Mouse (Mus musculus) midbrain, embryonic 14.5 days (tissue): ENCODE measurements at regions not wholly inside any gene's neighbourhood (a gene's known extent, or its start where the extent isn't known, plus 50 kb on each side); places are given as distances from the start of the nearest gene placed in this dataset.

Source experiments
- ATAC-seq: fragments of 200-750 bp; cut with Nextera tagmentation; 2 replicates; pipeline ENCODE4 v1.8.0; 2017; ENCODE audit warnings: moderate number of reproducible peaks, moderate library complexity; ENCODE audit not compliant: low FRiP score, low TSS enrichment
- DNase-seq: peaks from one replicate; pipeline ENCODE4 v3.0.0-alpha.2; 2015
- H3K27ac ChIP-seq: fragments of 300-500 bp; sonication (generic); replicated peaks from 2 replicates; pipeline ENCODE4 v1.5.1; 2014; ENCODE audit warnings: mild to moderate bottlenecking, low read depth, low read length, moderate library complexity
- H3K27me3 ChIP-seq: fragments of 300-500 bp; sonication (generic); 2 replicates; pipeline ENCODE4 v1.6.1; 2014; ENCODE audit warnings: low read length, control low read depth, mixed read lengths; ENCODE audit not compliant: control insufficient read depth, insufficient read depth
- H3K36me3 ChIP-seq: fragments of 300-500 bp; sonication (generic); 2 replicates; pipeline ENCODE4 v1.6.1; 2014; ENCODE audit warnings: low read length, control low read depth; ENCODE audit not compliant: control insufficient read depth, insufficient read depth
- H3K4me1 ChIP-seq: fragments of 300-500 bp; sonication (generic); 2 replicates; pipeline ENCODE4 v1.6.1; 2014; ENCODE audit warnings: mild to moderate bottlenecking, antibody characterized with exemption, low read length, control low read depth; ENCODE audit not compliant: control insufficient read depth, insufficient read depth
- H3K4me2 ChIP-seq: fragments of 300-500 bp; sonication (generic); 2 replicates; pipeline ENCODE4 v1.6.1; 2014; ENCODE audit warnings: mild to moderate bottlenecking, low read length, moderate library complexity
- H3K4me3 ChIP-seq: fragments of 300-500 bp; sonication (generic); replicated peaks from 2 replicates; pipeline ENCODE4 v1.5.1; 2014; ENCODE audit warnings: low read depth, low read length
- H3K9ac ChIP-seq: fragments of 300-500 bp; sonication (generic); replicated peaks from 2 replicates; pipeline ENCODE4 v1.6.1; 2014; ENCODE audit warnings: mild to moderate bottlenecking, low read length, moderate library complexity
- H3K9me3 ChIP-seq: fragments of 300-500 bp; sonication (generic); 2 replicates; pipeline ENCODE4 v1.6.1; 2016; ENCODE audit warnings: low read length, control low read depth, mixed read lengths; ENCODE audit not compliant: control insufficient read depth
- WGBS: fragments of 180-500 bp; shearing (Covaris S2); extraction: QIAGEN DNeasy Blood & Tissue Kit; methylation state at CpG from one replicate; pipeline ENCODE4 v1.1.7; 2014; 5-methylcytosine and 5-hydroxymethylcytosine counted together

DNA sequence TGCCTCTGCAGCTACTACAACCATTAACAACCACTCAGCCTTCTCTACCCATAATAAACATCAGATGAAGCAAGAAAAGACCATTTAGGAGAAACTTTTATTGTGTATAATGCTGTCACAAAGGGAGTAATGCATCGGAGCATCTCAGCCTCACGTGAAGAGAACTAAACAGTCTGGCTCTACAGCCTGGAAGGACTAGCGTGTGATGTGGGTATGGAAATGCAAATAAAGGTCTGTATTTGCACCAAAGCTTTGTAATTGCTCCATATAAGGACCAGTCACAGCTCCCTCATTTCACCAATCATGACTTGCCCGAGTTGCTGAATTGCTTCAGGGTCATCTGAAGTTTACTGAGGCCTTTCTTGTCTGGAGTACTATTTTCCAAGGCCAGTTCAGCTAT is 190.7 kb downstream of the Cep170 start:
- Histone ChIP-seq H3K27ac (no peak overlapping the region), H3K27me3 (no peaks in the 10 kb centered on the region), H3K4me3 (no peak overlapping the region), H3K4me1 (no peaks in the 10 kb centered on the region), H3K4me2 (no peak overlapping the region), H3K9me3 (no peaks in the 10 kb centered on the region), H3K9ac (no peak overlapping the region), H3K36me3 (no peaks in the 10 kb centered on the region)
- 74% methylated on average over 4 of the region's 4 CpGs for WGBS
- ATAC-seq (no peak), DNase-seq (no peak)

DNA sequence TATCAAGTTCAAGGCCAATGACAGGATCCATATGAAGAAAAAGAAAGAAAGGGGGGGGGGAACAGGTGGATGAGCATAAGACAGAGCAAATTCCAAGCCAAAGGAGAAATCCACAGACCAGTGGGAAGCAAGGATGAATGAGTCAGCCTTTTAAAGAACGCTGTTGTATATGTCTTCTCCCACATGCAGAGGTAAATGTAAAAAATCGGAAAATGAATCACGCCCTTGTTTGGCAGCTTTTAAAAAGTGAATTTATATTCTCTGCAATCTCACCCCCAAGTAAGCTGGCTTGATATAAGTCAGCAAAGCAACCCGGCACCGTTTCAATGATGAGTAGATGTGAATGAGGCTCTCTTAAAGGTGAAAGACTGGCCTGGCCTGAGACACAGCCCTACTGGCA is 191.7 kb downstream of the Cep170 start:
- Histone ChIP-seq H3K27ac (no peak overlapping the region), H3K27me3 (no peaks in the 10 kb centered on the region), H3K4me3 (no peak overlapping the region), H3K4me2 (no peak overlapping the region), H3K9me3 (no peaks in the 10 kb centered on the region), H3K4me1 (no peaks in the 10 kb centered on the region), H3K36me3 (no peaks in the 10 kb centered on the region), H3K9ac (no peak overlapping the region)
- 91% methylated on average over 5 of the region's 5 CpGs for WGBS
- DNase-seq (no peak), ATAC-seq (no peak)

DNA sequence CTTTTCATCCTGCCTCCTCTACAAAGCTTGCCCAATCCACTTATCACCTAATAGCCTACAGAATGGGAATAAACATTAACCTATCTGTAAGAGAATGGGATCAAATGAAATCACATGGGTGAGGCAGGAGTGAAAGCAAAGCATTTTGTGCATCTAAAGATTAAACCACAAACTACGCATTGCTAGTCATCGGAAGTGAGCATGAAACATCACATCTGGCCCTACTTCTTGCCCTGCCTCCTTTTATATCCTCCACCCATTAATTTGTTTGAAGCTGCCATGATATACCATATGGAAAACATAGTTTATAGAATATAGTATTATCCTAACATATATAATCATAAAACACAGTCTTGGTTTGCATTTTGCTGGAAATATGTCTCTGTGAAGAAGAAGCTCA is 192.6 kb downstream of the Cep170 start:
- no peaks in the 10 kb centered on the region for H3K9me3 ChIP-seq
- no peak overlapping the region for H3K27ac ChIP-seq
- ATAC-seq = no peak
- no peaks in the 10 kb centered on the region for H3K36me3 ChIP-seq
- H3K4me2 ChIP-seq = no peak overlapping the region
- H3K4me1 ChIP-seq = no peaks in the 10 kb centered on the region
- H3K4me3 ChIP-seq = no peak overlapping the region
- WGBS = 94% methylated on average over 2 of the region's 2 CpGs
- H3K27me3 ChIP-seq = no peaks in the 10 kb centered on the region
- no peak overlapping the region for H3K9ac ChIP-seq
- DNase-seq = no peak

DNA sequence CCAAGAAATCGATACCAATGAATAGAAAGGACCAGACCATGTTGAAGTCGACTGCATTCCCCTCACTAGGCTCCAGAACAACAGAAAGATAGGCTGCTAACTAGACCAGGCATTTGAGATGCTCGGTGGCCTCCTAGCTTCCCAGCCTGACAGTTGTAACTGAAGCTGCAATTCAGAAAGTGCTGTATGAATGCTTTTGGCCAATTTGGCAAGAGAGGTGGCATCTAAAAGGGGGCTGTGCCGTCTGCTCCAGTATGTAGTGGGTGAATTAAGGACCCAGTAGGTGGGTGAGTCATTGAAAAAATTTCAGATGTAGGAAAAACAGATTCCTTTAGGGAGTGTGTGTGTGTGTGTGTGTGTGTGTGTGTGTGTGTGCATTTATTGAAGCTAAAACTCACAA is 195.0 kb downstream of the Cep170 start:
- Histone ChIP-seq H3K27ac (no peak overlapping the region), H3K36me3 (no peaks in the 10 kb centered on the region), H3K4me3 (no peak overlapping the region), H3K9me3 (no peaks in the 10 kb centered on the region), H3K4me1 (no peaks in the 10 kb centered on the region), H3K27me3 (no peaks in the 10 kb centered on the region), H3K4me2 (no peak overlapping the region), H3K9ac (no peak overlapping the region)
- ATAC-seq (no peak), DNase-seq (no peak)
- WGBS = 87% methylated on average over 4 of the region's 4 CpGs

DNA sequence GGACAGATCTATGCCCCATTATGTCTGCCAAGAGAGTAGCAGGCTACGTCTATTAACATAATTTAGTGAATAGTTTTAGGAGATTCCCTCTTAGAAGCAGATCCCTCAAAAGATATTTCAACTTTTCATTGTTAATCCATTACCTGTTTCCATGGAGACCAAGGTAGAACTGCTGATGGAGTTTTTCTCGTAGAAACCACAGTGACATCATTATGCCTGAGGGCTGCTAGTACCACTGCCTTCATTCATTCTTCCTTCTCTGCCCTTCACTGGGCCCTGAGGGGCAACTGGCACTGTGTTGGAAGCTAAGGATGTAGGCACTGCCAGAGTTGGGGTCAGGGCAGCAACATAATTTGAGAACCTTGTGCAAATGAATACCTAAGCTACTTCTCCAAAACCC is 198.2 kb downstream of the Cep170 start:
- no peaks in the 10 kb centered on the region for H3K4me1 ChIP-seq
- H3K9me3 ChIP-seq = no peaks in the 10 kb centered on the region
- no peak overlapping the region for H3K27ac ChIP-seq
- 47% methylated on average over 2 of the region's 2 CpGs for WGBS
- H3K4me2 ChIP-seq = no peak overlapping the region
- no peaks in the 10 kb centered on the region for H3K27me3 ChIP-seq
- H3K4me3 ChIP-seq = no peak overlapping the region
- ATAC-seq = no peak
- no peaks in the 10 kb centered on the region for H3K36me3 ChIP-seq
- DNase-seq = peak; percentile 20
- H3K9ac ChIP-seq = no peak overlapping the region

DNA sequence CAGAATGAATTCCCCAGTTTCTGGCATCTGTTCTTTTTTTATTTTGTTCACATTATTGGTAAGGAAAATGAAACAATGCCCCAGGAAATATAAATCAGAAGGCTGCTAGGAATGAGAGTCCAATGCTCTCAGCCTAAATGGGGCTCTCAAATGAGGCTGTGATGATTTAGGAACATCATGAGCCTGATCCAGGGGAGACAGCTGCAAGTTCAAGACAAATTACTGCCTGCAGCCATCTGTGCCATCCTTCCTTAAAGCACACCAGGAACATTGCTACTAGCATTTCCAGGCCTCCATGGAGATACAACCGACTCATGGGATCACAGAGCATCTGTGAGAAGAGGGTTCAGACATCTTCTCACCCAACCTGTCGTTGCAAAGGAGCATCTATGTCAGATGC is 219.6 kb downstream of the Cep170 start:
- Histone ChIP-seq H3K4me1 (no peaks in the 10 kb centered on the region), H3K9me3 (no peaks in the 10 kb centered on the region), H3K27me3 (no peaks in the 10 kb centered on the region), H3K36me3 (no peaks in the 10 kb centered on the region), H3K4me3 (no peak overlapping the region), H3K9ac (no peak overlapping the region), H3K27ac (no peak overlapping the region), H3K4me2 (no peak overlapping the region)
- no peak for DNase-seq
- WGBS = 76% methylated on average over 2 of the region's 2 CpGs
- no peak for ATAC-seq

DNA sequence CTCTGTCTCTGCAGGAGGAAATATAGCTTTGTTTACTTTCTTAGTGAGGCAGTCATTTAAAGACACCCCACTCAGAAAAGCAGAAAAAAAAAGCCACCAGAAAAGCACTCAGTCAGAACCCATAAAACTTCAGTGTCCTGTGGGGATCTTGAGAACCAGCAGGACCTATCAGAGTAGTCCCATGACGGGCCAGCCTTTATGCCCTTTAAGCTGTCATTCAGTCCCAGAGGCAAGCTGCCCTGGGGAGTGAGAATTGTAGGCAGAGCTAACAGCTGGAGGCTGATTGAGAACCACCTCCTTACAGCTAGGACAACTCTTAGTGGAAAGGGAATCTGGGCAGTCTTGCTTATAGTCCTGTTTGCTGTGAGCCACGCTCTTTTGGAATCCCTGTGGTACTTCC is 225.7 kb downstream of the Cep170 start:
- no peak overlapping the region for H3K4me2 ChIP-seq
- H3K9me3 ChIP-seq = 0 out of 2 replicates have a peak, but pooled peaks cover 3% of the 10 kb centered on the region
- H3K4me3 ChIP-seq = no peak overlapping the region
- ATAC-seq = no peak
- no peaks in the 10 kb centered on the region for H3K36me3 ChIP-seq
- H3K4me1 ChIP-seq = no peaks in the 10 kb centered on the region
- no peak for DNase-seq
- no peaks in the 10 kb centered on the region for H3K27me3 ChIP-seq
- H3K9ac ChIP-seq = no peak overlapping the region
- WGBS = 45% methylated on average over 2 of the region's 2 CpGs
- H3K27ac ChIP-seq = no peak overlapping the region

DNA sequence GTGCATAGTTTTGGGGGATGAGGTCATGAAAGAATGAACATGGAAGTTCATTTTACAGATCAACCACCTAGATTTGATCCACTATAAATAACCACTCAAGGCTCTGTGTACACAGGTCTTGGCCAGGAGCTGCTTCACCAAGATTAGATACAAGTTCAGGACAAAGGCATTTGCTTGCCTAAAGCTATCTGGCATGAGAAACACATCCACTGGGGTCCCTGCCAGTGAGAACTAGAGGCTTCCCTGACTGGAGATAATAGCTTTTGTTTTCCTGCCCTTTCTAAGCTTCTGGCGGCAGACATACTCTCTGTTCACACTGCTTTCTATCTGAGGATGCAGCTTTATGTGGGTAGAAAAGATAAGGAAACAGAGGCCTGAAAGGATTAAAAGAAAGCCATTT is 240.2 kb downstream of the Cep170 start:
- no peak overlapping the region for H3K4me2 ChIP-seq
- DNase-seq = peak; percentile 36
- H3K4me1 ChIP-seq = no peaks in the 10 kb centered on the region
- no peak overlapping the region for H3K4me3 ChIP-seq
- no peaks in the 10 kb centered on the region for H3K27me3 ChIP-seq
- no peak overlapping the region for H3K27ac ChIP-seq
- no peaks in the 10 kb centered on the region for H3K9me3 ChIP-seq
- ATAC-seq = no peak
- no peak overlapping the region for H3K9ac ChIP-seq
- H3K36me3 ChIP-seq = no peaks in the 10 kb centered on the region
- 5% methylated on average over 1 of the region's 1 CpGs for WGBS

DNA sequence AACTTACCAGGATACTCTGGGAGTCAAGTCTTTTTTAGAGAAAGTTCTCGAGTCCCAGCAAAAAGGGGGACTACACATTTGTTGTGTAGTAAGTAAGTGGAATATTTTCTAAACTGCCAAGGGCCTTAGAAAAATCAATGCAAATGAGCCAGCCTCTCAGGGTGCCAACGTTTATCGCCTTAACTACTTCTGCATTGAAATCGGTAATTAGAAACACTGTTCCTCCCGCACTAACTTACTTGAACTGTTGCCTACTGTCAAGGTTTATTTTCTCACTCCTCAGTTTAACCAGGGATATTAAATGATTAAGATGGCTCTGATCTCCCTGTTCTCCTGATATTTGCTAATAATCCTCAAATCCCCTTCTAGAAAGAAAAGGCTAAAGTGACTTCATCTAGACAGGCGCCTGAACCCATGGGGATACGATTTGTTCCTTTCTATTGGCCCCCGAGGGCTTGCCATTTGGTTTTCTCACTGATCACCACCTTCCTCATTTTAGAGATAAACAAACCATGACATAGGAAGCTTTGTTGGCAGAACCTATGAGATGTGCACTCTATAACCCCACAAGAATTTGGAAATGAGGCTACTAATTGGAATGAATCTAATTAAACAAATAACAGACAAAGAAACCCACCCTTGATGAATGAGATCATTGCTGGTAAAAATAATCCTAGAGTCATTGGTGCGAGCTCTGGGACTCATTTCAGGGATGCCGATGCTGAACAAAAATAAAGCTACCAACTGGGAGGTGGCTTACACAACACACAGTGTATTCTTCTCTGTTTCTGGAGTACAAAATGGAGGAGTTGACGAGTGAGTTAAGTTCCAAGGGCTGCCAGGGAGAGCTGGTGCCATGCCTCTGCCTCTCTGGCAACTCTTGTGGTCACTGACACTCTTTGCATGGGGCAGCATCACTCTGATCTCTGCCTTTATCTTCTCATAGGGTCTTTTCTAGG is 255.1 kb downstream of the Cep170 start:
- no peaks in the 10 kb centered on the region for H3K9me3 ChIP-seq
- no peaks in the 10 kb centered on the region for H3K4me1 ChIP-seq
- ATAC-seq (no peak), DNase-seq (peak; percentile 25)
- no peak overlapping the region for H3K27ac ChIP-seq
- no peak overlapping the region for H3K4me2 ChIP-seq
- WGBS = 75% methylated on average over 11 of the region's 11 CpGs
- no peaks in the 10 kb centered on the region for H3K36me3 ChIP-seq
- H3K9ac ChIP-seq = no peak overlapping the region
- H3K27me3 ChIP-seq = no peaks in the 10 kb centered on the region
- no peak overlapping the region for H3K4me3 ChIP-seq
